Mouse (Mus musculus): Measurements from ENCODE around the gene Ciao1. TPM values are rescaled to one million over a fixed set of nuclear protein-coding genes. Genes with fewer than 3 reads are reported as not detected.

The Ciao1 gene
- polyA plus RNA-seq, 1 experiment from 2014 or later = 53.7 TPM

Other genes with a start within 250 kb of the Ciao1 start
- gene Ap4e1, start 239.1 kb downstream of the Ciao1 start, polyA plus RNA-seq (2016; fragmentation: Nextera tagmentation; extraction: Ambion mirVana) = 15.2 and 15.5 TPM in 2 replicates
- gene Blvra, start 177.2 kb downstream of the Ciao1 start, polyA plus RNA-seq (2016; fragmentation: Nextera tagmentation; extraction: Ambion mirVana) = 22.8 and 28.1 TPM in 2 replicates
- 78.7 and 81.8 TPM in 2 replicates for gene Ncaph, start 113.9 kb downstream of the Ciao1 start, polyA plus RNA-seq (2016; fragmentation: Nextera tagmentation; extraction: Ambion mirVana)
- 11.3 and 11.8 TPM in 2 replicates for gene Itpripl1, start 104.4 kb downstream of the Ciao1 start, polyA plus RNA-seq (2016; fragmentation: Nextera tagmentation; extraction: Ambion mirVana)
- 2.6 TPM in 2 replicates for gene 1810024B03Rik, start 39.5 kb downstream of the Ciao1 start, polyA plus RNA-seq (2016; fragmentation: Nextera tagmentation; extraction: Ambion mirVana)
- gene Snrnp200, start 39.4 kb downstream of the Ciao1 start, polyA plus RNA-seq (2016; fragmentation: Nextera tagmentation; extraction: Ambion mirVana) = 94.6 and 99.6 TPM in 2 replicates
- 36.4 and 39.3 TPM in 2 replicates for gene Tmem127, start 92 bp upstream of the Ciao1 start, polyA plus RNA-seq (2016; fragmentation: Nextera tagmentation; extraction: Ambion mirVana)
- gene Stard7, start 22.4 kb upstream of the Ciao1 start, polyA plus RNA-seq (2016; fragmentation: Nextera tagmentation; extraction: Ambion mirVana) = 89.2 and 100.0 TPM in 2 replicates
- gene Dusp2, start 88.3 kb upstream of the Ciao1 start, polyA plus RNA-seq (2016; fragmentation: Nextera tagmentation; extraction: Ambion mirVana) = 4.4 and 7.1 TPM in 2 replicates
- not detected in 2 replicates for gene Astl, start 90.8 kb upstream of the Ciao1 start, polyA plus RNA-seq (2016; fragmentation: Nextera tagmentation; extraction: Ambion mirVana)
- gene Adra2b, start 115.4 kb upstream of the Ciao1 start, polyA plus RNA-seq (2016; fragmentation: Nextera tagmentation; extraction: Ambion mirVana) = 1.7 and 2.1 TPM in 2 replicates
- 0.20 TPM in 1 of 2 replicates, not detected in the other for gene Gpat2, start 177.4 kb upstream of the Ciao1 start, polyA plus RNA-seq (2016; fragmentation: Nextera tagmentation; extraction: Ambion mirVana)
- 25.0 and 29.6 TPM in 2 replicates for gene Fahd2a, start 196.7 kb upstream of the Ciao1 start, polyA plus RNA-seq (2016; fragmentation: Nextera tagmentation; extraction: Ambion mirVana)